ENCODE assay signal across 8 mouse cellular contexts in the genomic region with DNA sequence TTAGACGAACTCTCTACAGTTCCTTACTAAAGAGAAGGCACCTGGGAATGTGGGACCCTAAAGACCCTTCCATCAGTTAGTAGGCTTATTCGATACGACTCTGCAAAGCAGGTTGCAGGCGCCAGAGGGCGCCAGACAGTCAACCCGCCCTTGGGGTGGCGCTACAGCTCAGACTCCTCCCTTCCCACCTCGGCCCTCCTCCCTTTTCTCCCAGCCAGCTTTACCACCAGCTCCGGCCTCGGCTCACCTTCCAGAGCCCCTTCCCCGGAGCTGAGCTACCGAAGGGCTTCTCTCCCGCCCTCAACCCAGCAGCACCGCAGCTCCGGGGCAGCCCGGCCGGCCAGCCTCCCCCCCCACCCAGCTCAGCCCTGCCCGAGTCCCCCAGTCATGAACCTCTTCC. TPM values are rescaled to one million over a fixed set of nuclear protein-coding genes. Genes with fewer than 3 reads are reported as not detected.
A peak's percentile ranks its signal among the peaks of the same experiment; 100 is the strongest.
DNase-seq lines count a peak whose midpoint lies in the region; ATAC-seq and TF ChIP-seq lines count a peak whose summit lies in the region.

A gene (plus strand): TSS at position 149 of the 400 bp plus-strand sequence.

- peaks cover 44% of the 10 kb centered on the region for H3K27me3 ChIP-seq in heart, embryonic 11.5 days (ENCODE audit: control insufficient read depth, insufficient read depth, low read length)
- peaks cover 38% of the 10 kb centered on the region for H3K27me3 ChIP-seq in kidney, embryonic 16.5 days (ENCODE audit: insufficient read depth, low read length)
- H3K27me3 ChIP-seq in liver, adult 2 months (ENCODE audit: control insufficient read depth, insufficient read depth, low read length): peaks cover 16% of the 10 kb centered on the region
- H3K27me3 ChIP-seq in myocyte (ENCODE audit: control insufficient read depth, insufficient read depth, insufficient read length): peaks cover 11% of the 10 kb centered on the region
- H3K27me3 ChIP-seq in splenic B cell, adult 2 months (ENCODE audit: control insufficient read depth, insufficient read depth, low read length, poor library complexity, severe bottlenecking): no peaks in the 10 kb centered on the region

- peak within 1 kb of the TSS; percentile 92 for H3K4me2 ChIP-seq in heart, embryonic 11.5 days
- H3K4me2 ChIP-seq in kidney, embryonic 16.5 days (replicated peaks; ENCODE audit: low read depth, low read length): peak within 1 kb of the TSS; percentile 87
- H3K4me2 ChIP-seq in myocyte (ENCODE audit: low read depth): peak within 1 kb of the TSS; percentile 88

- peak; percentile 92 to 93 for DNase-seq in B cell, adult 2 months
- DNase-seq in brain, adult 2 months (ENCODE audit: low read depth, low spot score): peak; percentile 95
- peak; percentile 79 for DNase-seq in liver, adult 2 months (ENCODE audit: extremely low read depth, low read depth, low spot score)
- peak; percentile 93 for DNase-seq in splenic B cell, adult 2 months (ENCODE audit: low read depth, low spot score)

- H3ac ChIP-seq in myocyte (ENCODE audit: control insufficient read depth, insufficient read length): peak within 1 kb of the TSS; percentile 57

- H3K4me3 ChIP-seq in heart, embryonic 11.5 days (ENCODE audit: low read depth, low read length): peak within 1 kb of the TSS; percentile 91
- peak within 1 kb of the TSS; percentile 96 for H3K4me3 ChIP-seq in kidney, embryonic 16.5 days (ENCODE audit: low read length)
- H3K4me3 ChIP-seq in liver, adult 2 months (ENCODE audit: insufficient read depth, low read depth, low read length): peak within 1 kb of the TSS; percentile 78
- peak within 1 kb of the TSS; percentile 94 for H3K4me3 ChIP-seq in myocyte

- ATAC-seq in erythroblast, adult 5-6 weeks (replicated peaks; ENCODE audit: low FRiP score, poor library complexity, severe bottlenecking): peak; percentile 88
- peak; percentile 70 for ATAC-seq in heart, embryonic 11.5 days (replicated peaks; ENCODE audit: insufficient number of reproducible peaks, low FRiP score, low TSS enrichment)
- ATAC-seq in kidney, embryonic 16.5 days (ENCODE audit: low FRiP score, low TSS enrichment): peak; percentile 80

- peaks cover 31% of the 10 kb centered on the region for H3K4me1 ChIP-seq in heart, embryonic 11.5 days (ENCODE audit: control insufficient read depth, insufficient read depth, low read length)
- peaks cover 39% of the 10 kb centered on the region for H3K4me1 ChIP-seq in kidney, embryonic 16.5 days (ENCODE audit: insufficient read depth, low read length)
- H3K4me1 ChIP-seq in liver, adult 2 months (ENCODE audit: control insufficient read depth, insufficient read depth, low read length): peaks cover 7% of the 10 kb centered on the region

- peak within 1 kb of the TSS; percentile 87 for H3K27ac ChIP-seq in heart, embryonic 11.5 days (ENCODE audit: low read depth, low read length)
- H3K27ac ChIP-seq in kidney, embryonic 16.5 days (ENCODE audit: low read length): peak within 1 kb of the TSS; percentile 96
- H3K27ac ChIP-seq in liver, adult 2 months (replicated peaks; ENCODE audit: insufficient read depth, low read depth, low read length): peak within 1 kb of the TSS; percentile 86

- H3K79me2 ChIP-seq in liver, adult 2 months (ENCODE audit: control insufficient read depth, insufficient read depth, low read length): peaks cover 20% of the 10 kb centered on the region; the same call in 1 of the 2 replicates
- H3K79me2 ChIP-seq in myocyte (ENCODE audit: control insufficient read depth, insufficient read depth): peaks cover 29% of the 10 kb centered on the region

- TF ChIP-seq CTCF in liver, adult 2 months (IDR thresholded peaks at IDR 0.05; ENCODE audit: low read depth, low read length): peak; percentile 97

- 1% methylated on average over 17 of the region's 18 CpGs for WGBS in heart, embryonic 11.5 days (ENCODE audit: insufficient replicate concordance)
- under 1% methylated on average over 18 of the region's 18 CpGs for WGBS in kidney, embryonic 16.5 days
- under 1% methylated on average over 18 of the region's 18 CpGs for WGBS in liver, adult 2 months

- H3K9ac ChIP-seq in heart, embryonic 11.5 days (ENCODE audit: low read depth, low read length): peak within 1 kb of the TSS; percentile 97
- H3K9ac ChIP-seq in kidney, embryonic 16.5 days (replicated peaks; ENCODE audit: low read length): peak within 1 kb of the TSS; percentile 99
- H3K9ac ChIP-seq in liver, adult 2 months (ENCODE audit: low read depth, low read length): peak within 1 kb of the TSS; percentile 87

- peaks cover 26% of the 10 kb centered on the region for H3K36me3 ChIP-seq in heart, embryonic 11.5 days (ENCODE audit: control insufficient read depth, insufficient read depth, low read length)
- peaks cover 35% of the 10 kb centered on the region for H3K36me3 ChIP-seq in kidney, embryonic 16.5 days (ENCODE audit: insufficient read depth, low read length)
- H3K36me3 ChIP-seq in liver, adult 2 months (ENCODE audit: control insufficient read depth, insufficient read depth, low read length): peaks cover 19% of the 10 kb centered on the region
- peaks cover 6% of the 10 kb centered on the region for H3K36me3 ChIP-seq in myocyte (ENCODE audit: control insufficient read depth, insufficient read depth)
- 0 out of 2 replicates have a peak, but pooled peaks cover 4% of the 10 kb centered on the region for H3K36me3 ChIP-seq in splenic B cell, adult 2 months (ENCODE audit: control insufficient read depth, insufficient read depth, low read length, poor library complexity, severe bottlenecking)

- H3K9me3 ChIP-seq in heart, embryonic 11.5 days (replicated peaks; ENCODE audit: control insufficient read depth, low read length): no peaks in the 10 kb centered on the region
- no peaks in the 10 kb centered on the region for H3K9me3 ChIP-seq in kidney, embryonic 16.5 days (ENCODE audit: low read length)

- peak; percentile 67; the same call in 1 of the 2 replicates for TF ChIP-seq POLR2A in liver, adult 2 months (IDR thresholded peaks at IDR 0.05; ENCODE audit: extremely low read depth, insufficient read depth, low read length)
- TF ChIP-seq POLR2A in myocyte (IDR thresholded peaks at IDR 0.05; ENCODE audit: insufficient read length, low read depth): peak; percentile 69

TF ChIP-seq in myocyte, 11 proteins besides CTCF, POLR2A, EP300 and RAD21:
- no peak for TF ChIP-seq USF1 (IDR thresholded peaks at IDR 0.05; ENCODE audit: low read depth)
- TF ChIP-seq POLR2AphosphoS2 (IDR thresholded peaks at IDR 0.05; ENCODE audit: insufficient read length, low read depth): peak; percentile 77
- no peak for TF ChIP-seq MAX (IDR thresholded peaks at IDR 0.05; ENCODE audit: low read depth)

RNA-seq across cellular contexts. Expression of the gene that starts here (rescaled TPM):
- 31.3 and 67.2 TPM in 2 replicates for total RNA-seq in erythroblast, adult 5-6 weeks (2015; ENCODE audit: low replicate concordance)
- 18.0 and 20.1 TPM in 2 replicates for total RNA-seq in erythroblast, adult 5-6 weeks (2017; ENCODE audit: low replicate concordance)
- polyA plus RNA-seq in heart, embryonic 11.5 days (2014; fragmentation: Nextera tagmentation; extraction: Ambion mirVana): 76.0 and 115 TPM in 2 replicates
- polyA plus RNA-seq in kidney, embryonic 16.5 days (2015; fragmentation: Nextera tagmentation; extraction: Ambion mirVana): 96.4 and 97.3 TPM in 2 replicates
- total RNA-seq in liver, adult 2 months (2014; rRNA removed): 68.9 and 85.4 TPM in 2 replicates
- 253 and 258 TPM in 2 replicates for polyA plus RNA-seq in liver, adult 2 months (2012; rRNA removed)
- polyA plus RNA-seq in myocyte (2012; fragmentation: generic; extraction: Trizol): 132 TPM

Comparison
In these comparisons a context has a peak if more than half of its experiments do, and no peak if none do; other contexts are left out.
1. Peak in every context shown above with its lines: DNase-seq, ATAC-seq, H3K4me3 ChIP-seq and H3K27ac ChIP-seq.